Mouse (Mus musculus) embryonic facial prominence, embryonic 14.5 days (tissue): Measurements from ENCODE around the gene Itga6. TPM values are rescaled to one million over a fixed set of nuclear protein-coding genes. Genes with fewer than 3 reads are reported as not detected.

Source experiments
- ATAC-seq: fragments of 200-750 bp; cut with Nextera tagmentation; 2 replicates; pipeline ENCODE4 v1.8.0; 2017; ENCODE audit warnings: low read depth, moderate number of reproducible peaks, moderate TSS enrichment
- DNase-seq: peaks from one replicate; pipeline ENCODE4 v3.0.0-alpha.2; 2015; ENCODE audit warnings: low spot score
- H3K27ac ChIP-seq: fragments of 300-500 bp; sonication (generic); replicated peaks from 2 replicates; pipeline ENCODE4 v1.5.1; 2014; ENCODE audit warnings: low read depth, mild to moderate bottlenecking, low read length, moderate library complexity
- H3K27me3 ChIP-seq: fragments of 300-500 bp; sonication (generic); replicated peaks from 2 replicates; pipeline ENCODE4 v1.6.1; 2014; ENCODE audit warnings: low read length; ENCODE audit not compliant: control insufficient read depth, insufficient read depth
- H3K36me3 ChIP-seq: fragments of 300-500 bp; sonication (generic); 2 replicates; pipeline ENCODE4 v1.6.1; 2014; ENCODE audit warnings: low read length, mixed read lengths; ENCODE audit not compliant: control insufficient read depth, insufficient read depth
- H3K4me1 ChIP-seq: fragments of 300-500 bp; sonication (generic); 2 replicates; pipeline ENCODE4 v1.6.1; 2014; ENCODE audit warnings: antibody characterized with exemption, low read length; ENCODE audit not compliant: control insufficient read depth, insufficient read depth
- H3K4me2 ChIP-seq: fragments of 300-500 bp; sonication (generic); 2 replicates; pipeline ENCODE4 v1.6.1; 2014; ENCODE audit warnings: low read depth, mild to moderate bottlenecking, low read length, moderate library complexity, mixed read lengths
- H3K4me3 ChIP-seq: fragments of 300-500 bp; sonication (generic); 2 replicates; pipeline ENCODE4 v1.5.1; 2014; ENCODE audit warnings: low read depth, mild to moderate bottlenecking, low read length
- H3K9ac ChIP-seq: fragments of 300-500 bp; sonication (generic); 2 replicates; pipeline ENCODE4 v1.6.1; 2014; ENCODE audit warnings: low read depth, mild to moderate bottlenecking, low read length, moderate library complexity, mixed read lengths
- H3K9me3 ChIP-seq: fragments of 300-500 bp; sonication (generic); 2 replicates; pipeline ENCODE4 v1.6.1; 2016; ENCODE audit warnings: low read length; ENCODE audit not compliant: control insufficient read depth
- WGBS: fragments of 180-500 bp; shearing (Covaris S2); extraction: QIAGEN DNeasy Blood & Tissue Kit; methylation state at CpG from one replicate; pipeline ENCODE4 v1.1.7; 2014; 5-methylcytosine and 5-hydroxymethylcytosine counted together
- polyA plus RNA-seq: library from polyadenylated mRNA; unstranded; fragments of >200 nt; fragmentation: Nextera tagmentation; extraction: Ambion mirVana; gene quantifications from 2 replicates; pipeline ENCODE4 v1.2.1, GENCODE M21; 2014

Itga6 gene
- polyA plus RNA-seq, 1 experiment from 2014 or later: 70.4 TPM

DNA sequence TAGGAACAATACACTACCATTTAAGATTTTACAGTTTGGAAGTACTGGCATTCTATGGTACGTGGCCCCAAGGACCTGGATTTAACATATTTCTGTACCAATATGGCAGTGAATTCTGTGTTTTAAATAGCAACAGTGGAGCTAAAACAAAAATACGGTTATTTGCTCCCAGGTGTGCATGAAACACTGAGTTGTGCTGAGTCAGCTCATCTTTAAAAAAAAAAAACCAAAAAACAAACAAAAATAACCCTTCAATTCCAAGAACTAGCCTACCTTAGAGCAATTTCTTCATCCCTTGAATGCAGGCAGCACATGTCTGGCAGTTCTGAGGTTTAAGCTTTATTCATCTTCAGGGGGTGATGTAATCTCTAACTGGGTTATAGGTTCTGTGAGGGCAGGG lies 45.8 kb downstream of the Itga6 start:
- WGBS: 89% methylated on average over 2 of the region's 2 CpGs

GRCm38 (mm10) chr2:71794139-71794538 lies 48.7 kb downstream of the Itga6 start:
- 54% methylated on average over 6 of the region's 6 CpGs for WGBS
- Histone ChIP-seq H3K9me3 (no peaks in the 10 kb centered on the region), H3K4me1 (peaks cover 10% of the 10 kb centered on the region), H3K4me3 (no peak overlapping the region), H3K27me3 (no peaks in the 10 kb centered on the region), H3K9ac (0 out of 2 replicates have a peak overlapping the region, but pooled peaks have one; percentile 3), H3K27ac (no peak overlapping the region), H3K4me2 (no peak overlapping the region), H3K36me3 (no peaks in the 10 kb centered on the region)
- ATAC-seq (no peak), DNase-seq (no peak)

More for the DNA sequence above, 45.8 kb downstream of the Itga6 start:
- H3K9me3 ChIP-seq: no peaks in the 10 kb centered on the region
- H3K4me3 ChIP-seq: no peak overlapping the region
- no peak overlapping the region for H3K4me2 ChIP-seq
- H3K4me1 ChIP-seq: peaks cover 10% of the 10 kb centered on the region
- DNase-seq (no peak), ATAC-seq (no peak)
- H3K36me3 ChIP-seq: no peaks in the 10 kb centered on the region
- H3K27ac ChIP-seq: no peak overlapping the region
- H3K27me3 ChIP-seq: no peaks in the 10 kb centered on the region; the same call in 1 of the 2 replicates
- H3K9ac ChIP-seq: no peak overlapping the region

- H3K9ac ChIP-seq: no peak overlapping the region
- WGBS: 76% methylated on average over 6 of the region's 6 CpGs
- ATAC-seq: no peak
Observed at GRCm38 (mm10) chr2:71796787-71797186, 51.4 kb downstream of the Itga6 start.

GRCm38 (mm10) chr2:71800798-71801197 lies 55.4 kb downstream of the Itga6 start:
- H3K4me3 ChIP-seq: no peak overlapping the region
- H3K4me1 ChIP-seq: no peaks in the 10 kb centered on the region
- H3K27me3 ChIP-seq: no peaks in the 10 kb centered on the region
- H3K4me2 ChIP-seq: no peak overlapping the region
- WGBS: 73% methylated on average over 6 of the region's 6 CpGs
- ATAC-seq: no peak
- DNase-seq: no peak
- no peak overlapping the region for H3K27ac ChIP-seq
- H3K36me3 ChIP-seq: no peaks in the 10 kb centered on the region
- no peaks in the 10 kb centered on the region for H3K9me3 ChIP-seq
- H3K9ac ChIP-seq: no peak overlapping the region

More at GRCm38 (mm10) chr2:71796787-71797186, 51.4 kb downstream of the Itga6 start:
- Histone ChIP-seq H3K4me2 (no peak overlapping the region), H3K4me1 (peaks cover 10% of the 10 kb centered on the region), H3K36me3 (no peaks in the 10 kb centered on the region), H3K4me3 (no peak overlapping the region), H3K9me3 (no peaks in the 10 kb centered on the region), H3K27me3 (no peaks in the 10 kb centered on the region), H3K27ac (no peak overlapping the region)
- DNase-seq: no peak

- Histone ChIP-seq H3K9ac (no peak overlapping the region), H3K27me3 (no peaks in the 10 kb centered on the region), H3K27ac (no peak overlapping the region), H3K9me3 (no peaks in the 10 kb centered on the region), H3K4me1 (no peaks in the 10 kb centered on the region), H3K36me3 (no peaks in the 10 kb centered on the region), H3K4me2 (no peak overlapping the region), H3K4me3 (no peak overlapping the region)
- DNase-seq (no peak), ATAC-seq (no peak)
- WGBS: 67% methylated on average over 7 of the region's 7 CpGs
Observed at GRCm38 (mm10) chr2:71801691-71802090, 56.3 kb downstream of the Itga6 start.

DNA sequence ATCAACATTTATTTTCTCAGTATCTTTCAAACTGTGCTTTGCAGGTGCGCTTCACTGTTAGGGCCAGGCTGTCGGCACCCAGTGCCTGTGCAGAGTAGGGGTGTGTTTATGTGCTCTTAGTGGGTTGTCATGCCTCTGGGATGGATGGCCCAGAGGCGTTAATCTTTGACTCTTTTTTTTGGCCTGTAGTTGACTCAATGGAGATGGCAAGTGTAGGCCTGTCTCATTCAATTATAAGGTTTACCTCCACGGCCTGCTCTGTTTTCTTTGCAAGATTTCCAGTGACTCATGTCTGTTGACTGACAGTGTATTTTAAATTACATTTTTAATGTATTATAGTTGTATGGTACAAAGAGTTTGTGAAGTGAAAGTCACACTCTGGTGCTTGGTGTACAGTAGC lies 56.7 kb downstream of the Itga6 start:
- Histone ChIP-seq H3K9ac (no peak overlapping the region), H3K36me3 (no peaks in the 10 kb centered on the region), H3K27me3 (no peaks in the 10 kb centered on the region), H3K4me2 (no peak overlapping the region), H3K9me3 (no peaks in the 10 kb centered on the region), H3K4me3 (no peak overlapping the region), H3K27ac (no peak overlapping the region), H3K4me1 (no peaks in the 10 kb centered on the region)
- ATAC-seq (0 out of 2 replicates have a peak, but pooled peaks have one; percentile 47), DNase-seq (no peak)
- WGBS: 70% methylated on average over 4 of the region's 4 CpGs

DNA sequence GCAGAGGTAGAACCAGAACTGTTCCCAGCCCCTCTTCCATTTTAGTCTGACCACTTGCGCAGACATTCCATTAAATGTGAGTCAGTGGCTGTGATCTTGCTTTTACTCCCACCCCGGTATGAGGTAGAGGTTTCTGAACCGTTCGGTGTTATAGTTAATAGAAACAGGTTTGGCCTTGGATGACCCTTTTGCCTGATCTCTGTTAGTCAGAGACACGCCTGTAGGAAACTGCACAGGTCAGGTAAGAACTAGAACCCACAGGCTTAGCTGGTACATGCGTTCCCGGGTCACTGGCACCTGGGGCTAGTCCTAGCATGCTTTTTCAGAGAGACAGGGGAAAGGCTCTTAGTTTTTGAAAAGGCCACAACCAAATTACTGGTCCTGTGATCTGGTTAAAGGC lies 59.7 kb downstream of the Itga6 start:
- Histone ChIP-seq H3K9me3 (no peaks in the 10 kb centered on the region), H3K4me1 (no peaks in the 10 kb centered on the region), H3K27ac (no peak overlapping the region), H3K27me3 (no peaks in the 10 kb centered on the region), H3K9ac (no peak overlapping the region), H3K36me3 (no peaks in the 10 kb centered on the region), H3K4me3 (no peak overlapping the region), H3K4me2 (no peak overlapping the region)
- no peak for ATAC-seq
- 76% methylated on average over 7 of the region's 7 CpGs for WGBS
- DNase-seq: no peak

- Histone ChIP-seq H3K4me3 (no peak overlapping the region), H3K4me1 (no peaks in the 10 kb centered on the region), H3K27me3 (no peaks in the 10 kb centered on the region), H3K9ac (no peak overlapping the region), H3K27ac (no peak overlapping the region), H3K9me3 (no peaks in the 10 kb centered on the region), H3K4me2 (no peak overlapping the region), H3K36me3 (no peaks in the 10 kb centered on the region)
- no peak for DNase-seq
- WGBS: 66% methylated on average over 11 of the region's 11 CpGs
- ATAC-seq: no peak; the same call in 1 of the 2 replicates
Observed at GRCm38 (mm10) chr2:71805611-71806567, 60.5 kb downstream of the Itga6 start.
